ENCODE assay signal across 14 mouse cellular contexts in the genomic region with DNA sequence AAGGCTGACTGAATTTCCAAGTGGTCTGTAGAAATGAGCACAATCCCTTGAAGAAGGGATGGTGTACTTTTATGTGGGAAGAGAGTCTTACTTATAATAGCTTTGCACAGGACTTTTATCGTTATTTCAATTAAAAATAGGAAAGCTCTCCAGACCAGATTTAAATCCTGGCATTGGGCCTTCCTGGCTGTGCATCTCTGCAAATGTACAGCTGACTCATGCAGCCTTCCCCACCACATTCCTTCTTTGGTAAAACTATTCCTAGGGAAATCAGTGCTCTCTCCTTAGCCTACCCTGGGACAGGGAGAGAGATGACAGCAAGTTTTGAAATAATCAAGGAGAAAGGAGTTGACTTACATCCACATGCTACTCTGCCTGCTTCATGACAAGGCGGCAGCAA. TPM values are rescaled to one million over a fixed set of nuclear protein-coding genes. Genes with fewer than 3 reads are reported as not detected.
DNase-seq lines count a peak whose midpoint lies in the region; ATAC-seq and TF ChIP-seq lines count a peak whose summit lies in the region.
"Had no signal": no experiment of that assay in that cellular context is flagged by ENCODE, and none has a peak within 500 bp of the region (broad histone marks: within the 10 kb centered on the region; RNA-seq: fewer than 3 reads in every experiment).

No protein-coding gene starts in this region.

- peak overlapping the region; percentile 46; the same call in 1 of the 2 replicates for H3K27ac ChIP-seq in heart, postnatal 0 days (ENCODE audit: low read depth)
- peak overlapping the region; percentile 32 for H3K27ac ChIP-seq in cortical plate, adult 2 months (ENCODE audit: insufficient read depth, low read length)
- no peak overlapping the region for H3K27ac ChIP-seq in kidney, embryonic 14.5 days (ENCODE audit: low read depth, low read length)
- H3K27ac ChIP-seq: embryonic facial prominence, embryonic 13.5 days; hindbrain, embryonic 14.5 days; kidney, postnatal 0 days; limb, embryonic 15.5 days had no signal

- DNase-seq in heart, postnatal 0 days (ENCODE audit: low spot score) = no peak
- no peak for DNase-seq in heart, adult 9 months (ENCODE audit: low spot score in 2 of 2)
- DNase-seq in left cerebral cortex, adult 18-20 months (ENCODE audit: low spot score in 2 of 2) = peak; percentile 75
- peak; percentile 69 to 82 for DNase-seq in right cerebral cortex, postnatal 36 days (ENCODE audit: low spot score in 2 of 2)
- no peak for DNase-seq in spleen, postnatal 10 days (ENCODE audit: low spot score in 2 of 2)
- DNase-seq in spleen, adult 18-20 months = no peak
- DNase-seq: adrenal gland, adult 2 months had no signal

- ATAC-seq in heart, postnatal 0 days (ENCODE audit: insufficient read depth, low read depth) = no peak
- ATAC-seq in kidney, embryonic 14.5 days (ENCODE audit: low FRiP score, low TSS enrichment) = no peak

- no peaks in the 10 kb centered on the region for H3K4me1 ChIP-seq in heart, postnatal 0 days (ENCODE audit: control insufficient read depth, insufficient read depth)
- H3K4me1 ChIP-seq in cortical plate, adult 2 months (ENCODE audit: control insufficient read depth, insufficient read depth, low read length) = peaks cover 15% of the 10 kb centered on the region
- H3K4me1 ChIP-seq in kidney, embryonic 14.5 days (ENCODE audit: control insufficient read depth, insufficient read depth, low read length) = no peaks in the 10 kb centered on the region
- H3K4me1 ChIP-seq: embryonic facial prominence, embryonic 13.5 days; limb, embryonic 15.5 days had no signal

- TF ChIP-seq POLR2A in cortical plate, adult 2 months (IDR thresholded peaks at IDR 0.05; ENCODE audit: extremely low read depth, insufficient read depth, low read length) = no peak

- TF ChIP-seq CTCF in heart, postnatal 0 days (IDR thresholded peaks at IDR 0.05; ENCODE audit: low read depth) = no peak
- no peak for TF ChIP-seq CTCF in cortical plate, adult 2 months (IDR thresholded peaks at IDR 0.05; ENCODE audit: extremely low read depth, insufficient read depth, low read length)

- H3K4me3 ChIP-seq in heart, postnatal 0 days (ENCODE audit: low read depth, low read length) = no peak overlapping the region
- H3K4me3 ChIP-seq in cortical plate, adult 2 months (ENCODE audit: insufficient read depth, low read length) = no peak overlapping the region
- H3K4me3 ChIP-seq in kidney, embryonic 14.5 days (ENCODE audit: low read length) = no peak overlapping the region
- H3K4me3 ChIP-seq: embryonic facial prominence, embryonic 13.5 days; limb, embryonic 15.5 days had no signal

- TF ChIP-seq EP300 in heart, postnatal 0 days (IDR thresholded peaks at IDR 0.05; ENCODE audit: low read depth) = no peak

- H3K27me3 ChIP-seq in heart, postnatal 0 days (ENCODE audit: control insufficient read depth, insufficient read depth, low read length) = no peaks in the 10 kb centered on the region
- no peaks in the 10 kb centered on the region for H3K27me3 ChIP-seq in kidney, embryonic 14.5 days (ENCODE audit: control insufficient read depth, insufficient read depth, low read length)
- H3K27me3 ChIP-seq: CH12.LX; embryonic facial prominence, embryonic 13.5 days; limb, embryonic 15.5 days had no signal

- WGBS in heart, postnatal 0 days = 79% methylated on average over 2 of the region's 2 CpGs
- 76% methylated on average over 2 of the region's 2 CpGs for WGBS in kidney, embryonic 14.5 days

- H3K36me3 ChIP-seq in heart, postnatal 0 days (replicated peaks; ENCODE audit: control insufficient read depth, insufficient read depth, low read length) = peaks cover 35% of the 10 kb centered on the region
- peaks cover 2% of the 10 kb centered on the region; the same call in 1 of the 2 replicates for H3K36me3 ChIP-seq in kidney, embryonic 14.5 days (ENCODE audit: control insufficient read depth, insufficient read depth, low read length)

- no peak overlapping the region for H3K9ac ChIP-seq in heart, postnatal 0 days (replicated peaks; ENCODE audit: low read depth, low read length)
- H3K9ac ChIP-seq in kidney, embryonic 14.5 days (ENCODE audit: low read depth, low read length) = no peak overlapping the region
- H3K9ac ChIP-seq: embryonic facial prominence, embryonic 13.5 days; hindbrain, embryonic 14.5 days; limb, embryonic 15.5 days had no signal

- H3K4me2 ChIP-seq in heart, postnatal 0 days (ENCODE audit: low read depth, low read length) = no peak overlapping the region
- no peak overlapping the region for H3K4me2 ChIP-seq in kidney, embryonic 14.5 days (replicated peaks; ENCODE audit: low read depth, low read length)
- H3K4me2 ChIP-seq: embryonic facial prominence, embryonic 13.5 days; hindbrain, embryonic 14.5 days; limb, embryonic 15.5 days had no signal

- no peaks in the 10 kb centered on the region for H3K9me3 ChIP-seq in heart, postnatal 0 days (replicated peaks; ENCODE audit: control insufficient read depth, low read length)
- H3K9me3 ChIP-seq in kidney, embryonic 14.5 days (ENCODE audit: control insufficient read depth, low read length) = no peaks in the 10 kb centered on the region
- H3K9me3 ChIP-seq: embryonic facial prominence, embryonic 13.5 days; limb, embryonic 15.5 days had no signal

RNA-seq across cellular contexts. Expression of a gene that starts 50.8 kb away (rescaled TPM):
- total RNA-seq in heart, postnatal 0 days (2014; rRNA removed; ENCODE audit: low replicate concordance) = 1.5 TPM in 1 of 2 replicates, not detected in the other
- 0.11 and 0.14 TPM in 2 replicates for polyA plus RNA-seq in heart, postnatal 0 days (2015; fragmentation: Nextera tagmentation; extraction: Ambion mirVana)
- 0.67 and 0.85 TPM in 2 replicates for polyA plus RNA-seq in cortical plate, adult 2 months (2012; rRNA removed)
- total RNA-seq in left cerebral cortex, adult 18-20 months (2021) = under 1 TPM; 0.63 to 0.82 TPM
- 0.23 and 0.24 TPM in 2 replicates for polyA plus RNA-seq in kidney, embryonic 14.5 days (2014; fragmentation: Nextera tagmentation; extraction: Ambion mirVana)
- total RNA-seq: adrenal gland, adult 2 months had no signal

RNA-seq across cellular contexts. Expression of a gene that starts 54.1 kb away (rescaled TPM):
- total RNA-seq in heart, postnatal 0 days (2014; rRNA removed; ENCODE audit: low replicate concordance) = 21.9 and 27.2 TPM in 2 replicates
- 16.2 and 17.1 TPM in 2 replicates for polyA plus RNA-seq in heart, postnatal 0 days (2015; fragmentation: Nextera tagmentation; extraction: Ambion mirVana)
- polyA plus RNA-seq in cortical plate, adult 2 months (2012; rRNA removed) = 585 and 611 TPM in 2 replicates
- total RNA-seq in left cerebral cortex, adult 18-20 months (2021) = 100 to 1,000 TPM; 446 to 471 TPM
- 31.9 and 44.1 TPM in 2 replicates for polyA plus RNA-seq in kidney, embryonic 14.5 days (2014; fragmentation: Nextera tagmentation; extraction: Ambion mirVana)

Comparison
In these comparisons a context has a peak if more than half of its experiments do, and no peak if none do; other contexts are left out.
1. DNase-seq: peak in left cerebral cortex, adult 18-20 months (2 of 2) and right cerebral cortex, postnatal 36 days (2 of 2); none in heart, postnatal 0 days (single experiment), heart, adult 9 months (0 of 2), spleen, postnatal 10 days (0 of 2) and spleen, adult 18-20 months (0 of 2).
2. RNA of a gene that starts 54.1 kb away (polyA plus RNA-seq): 585 to 611 TPM in cortical plate, adult 2 months; 31.9 to 44.1 TPM in kidney, embryonic 14.5 days and 16.2 to 17.1 TPM in heart, postnatal 0 days; every median in the first group is over 10 times any median in the second.